Mouse (Mus musculus) liver, adult 2 months (tissue): ENCODE measurements around the gene Unc13a.

ENCODE experiments used
- CTCF ChIP-seq: fragments of 200-500 bp; IDR thresholded peaks from 2 replicates; pipeline ENCODE4 v1.5.1; 2011; ENCODE audit warnings: low read depth, low read length, control low read depth
- POLR2A ChIP-seq: fragments of 200-500 bp; IDR thresholded peaks from 2 replicates; pipeline ENCODE4 v1.6.1; 2011; ENCODE audit warnings: low read length, control low read depth; ENCODE audit not compliant: insufficient read depth; ENCODE audit errors: extremely low read depth

GRCm38 (mm10) chr8:71577856-71578387 lies 93.6 kb downstream of the Unc13a start:
- TF ChIP-seq CTCF (no peak), POLR2A (no peak)
